Mouse (Mus musculus): ENCODE results near the gene Kmo.
A peak's percentile ranks its signal among the peaks of the same experiment; 100 is the strongest.

DNA sequence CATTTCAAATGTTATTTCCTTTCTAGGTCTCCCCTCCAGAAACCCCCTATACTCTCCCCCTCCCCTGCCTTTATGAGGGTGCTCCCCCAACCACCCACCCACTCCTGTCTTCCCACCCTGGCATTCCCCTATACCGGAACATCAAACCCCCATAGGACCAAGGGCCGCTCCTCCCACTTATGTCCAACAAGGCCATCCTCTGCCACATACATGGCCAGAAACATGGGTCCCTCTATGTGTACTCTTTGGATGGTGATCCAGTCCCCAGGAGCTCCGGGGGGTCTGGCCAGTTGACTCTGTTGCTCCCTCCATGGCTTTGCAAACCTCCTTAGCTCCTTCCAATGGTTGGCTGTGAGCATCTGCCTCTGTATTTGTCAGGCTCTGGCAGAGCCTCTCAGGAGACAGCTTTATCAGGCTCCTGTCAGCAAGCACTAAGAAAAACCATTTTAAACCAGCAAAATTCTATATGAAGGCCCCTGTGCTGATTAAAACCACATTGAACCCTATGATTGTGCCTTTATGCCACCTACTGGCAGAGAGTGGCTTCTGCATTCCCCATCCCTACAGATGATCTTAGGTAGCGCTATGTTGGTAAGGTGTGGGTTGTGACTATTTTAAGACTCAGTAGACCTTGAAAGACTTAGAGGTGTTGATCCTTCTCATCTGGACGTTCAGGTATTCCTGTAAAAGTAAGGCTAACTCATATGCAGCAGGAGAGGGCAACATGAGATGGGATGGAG is 48.7 kb downstream of the Kmo start:
- peak; percentile 67 for TF ChIP-seq CTCF (conservative IDR thresholded peaks at IDR 0.05; ENCODE audit: low read length)
- no peak for TF ChIP-seq NANOG (IDR thresholded peaks at IDR 0.05; ENCODE audit: borderline replicate concordance, low read length)
- TF ChIP-seq POU5F1 (IDR thresholded peaks at IDR 0.05; ENCODE audit: borderline replicate concordance, low read length), result no peak

Measured in E14TG2a.4 (cell line).